Mouse (Mus musculus): ENCODE measurements around the gene Olfr566.

Gene Olfr566

DNA sequence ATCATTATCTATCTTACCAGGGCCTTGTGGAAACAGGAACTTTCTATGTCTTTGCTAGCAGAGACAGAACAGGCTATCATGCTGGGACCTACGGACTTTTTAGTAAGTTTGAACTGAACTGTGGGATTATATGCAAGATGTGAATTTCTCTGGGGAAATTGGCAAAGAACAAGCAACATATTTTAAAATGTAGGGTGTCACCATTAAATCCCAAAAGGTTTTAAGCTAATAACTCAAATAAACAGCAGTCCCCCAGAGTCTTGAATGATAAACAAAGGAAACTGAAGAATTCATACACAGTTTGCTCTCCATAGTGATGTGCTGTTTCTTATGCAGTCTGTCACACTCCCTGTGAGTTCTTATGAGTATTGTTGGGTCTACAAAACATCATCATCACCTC lies at the start of gene Olfr566:
TSS of gene Olfr566 (minus strand) at position 101 of the 400 bp plus-strand sequence.
- DNase-seq (ENCODE audit: low spot score): no peak

DNA sequence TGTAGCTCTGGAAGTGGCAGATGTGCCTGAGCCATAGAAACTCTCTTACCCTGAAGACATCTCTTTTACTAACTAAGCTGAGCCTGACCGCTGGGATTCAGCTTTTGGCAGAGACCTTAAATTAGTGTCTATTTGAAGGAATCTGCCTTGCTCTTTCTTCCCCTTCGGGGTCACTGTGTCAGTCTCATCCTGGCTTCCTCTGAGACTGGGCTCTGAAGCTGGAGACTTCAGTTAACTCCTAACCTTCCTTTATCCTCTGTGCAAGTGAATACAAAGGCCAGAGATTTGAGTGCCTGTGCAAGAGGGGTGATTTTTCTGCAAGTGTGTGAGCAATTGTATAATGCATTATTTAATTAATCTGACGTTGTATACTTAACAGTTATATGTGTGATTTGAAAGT lies 32.2 kb upstream of the Olfr566 start, which contains the start of gene Olfr569:
TSS of gene Olfr569 (minus strand) at position 101 of the 400 bp plus-strand sequence.
- no peak for DNase-seq (ENCODE audit: low spot score)

DNA sequence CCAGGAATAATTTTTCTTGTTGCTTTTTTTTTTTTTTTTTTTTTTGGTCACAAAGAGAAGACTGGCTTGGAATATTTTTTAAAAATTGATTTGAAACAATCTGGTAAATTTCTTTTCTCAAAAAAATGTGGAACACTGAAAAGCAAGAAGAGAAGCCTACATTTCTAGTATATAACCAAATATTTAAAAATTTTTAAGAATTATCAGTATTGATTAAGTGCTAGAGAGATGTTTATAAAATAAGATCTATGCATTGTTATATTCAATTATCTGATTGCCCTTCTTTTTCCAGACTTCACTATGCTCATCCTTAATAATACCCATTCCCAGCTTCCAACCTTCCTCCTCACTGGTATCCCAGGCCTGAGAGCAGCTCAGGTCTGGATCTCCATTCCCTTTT lies 18.3 kb upstream of the Olfr566 start, which contains the start of gene Olfr568:
TSS of gene Olfr568 (plus strand) at position 301 of the 400 bp plus-strand sequence.
- no peak for DNase-seq (ENCODE audit: low spot score)

DNA sequence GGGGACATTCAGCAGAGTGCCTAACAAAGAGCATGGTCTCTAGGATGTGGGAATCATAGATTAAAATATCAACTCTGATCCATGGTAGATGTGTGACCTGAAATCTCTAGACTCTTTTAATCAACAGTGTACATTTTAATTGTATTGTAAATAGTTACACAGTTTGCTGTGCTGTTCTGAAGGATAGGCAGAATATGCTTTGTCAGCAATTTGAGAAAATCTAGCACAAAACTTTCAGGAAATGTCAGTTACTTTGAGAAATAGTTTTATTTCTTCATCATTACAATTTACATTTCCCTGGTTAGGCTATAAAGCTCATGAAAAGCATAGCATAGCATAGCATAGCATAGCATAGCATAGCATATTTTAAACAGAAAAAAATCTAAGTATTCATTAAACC lies 2.8 kb downstream of the Olfr566 start:
- no peak for DNase-seq (ENCODE audit: low spot score)
